8 mouse cellular contexts compared by ENCODE assay signal in genomic region chr4:101647976-101648642, GRCm38 (mm10). TPM values are rescaled to one million over a fixed set of nuclear protein-coding genes. Genes with fewer than 3 reads are reported as not detected.
DNase-seq lines count a peak whose midpoint lies in the region; ATAC-seq and TF ChIP-seq lines count a peak whose summit lies in the region.

No protein-coding gene starts in this region.

- H3K36me3 ChIP-seq in ES-E14 (ENCODE audit: control insufficient read depth, insufficient read depth, low read length, poor library complexity, severe bottlenecking) = no peaks in the 10 kb centered on the region
- no peaks in the 10 kb centered on the region for H3K36me3 ChIP-seq in neural tube, embryonic 12.5 days

- H3K4me3 ChIP-seq in gastrocnemius, adult 2 months = peak overlapping the region; percentile 98
- peak overlapping the region; percentile 92 to 94 for H3K4me3 ChIP-seq in ES-E14 (ENCODE audit: insufficient read depth in 1 of 2, low read depth in 1 of 2, low read length in 2 of 2, poor library complexity in 1 of 2, severe bottlenecking in 1 of 2)
- H3K4me3 ChIP-seq in neural tube, embryonic 12.5 days = peak overlapping the region; percentile 68

- H3K9me3 ChIP-seq in ES-E14 (ENCODE audit: control insufficient read depth, insufficient read depth, low read depth, low read length) = no peaks in the 10 kb centered on the region
- no peaks in the 10 kb centered on the region for H3K9me3 ChIP-seq in neural tube, embryonic 12.5 days

- peak overlapping the region; percentile 94 for H3K9ac ChIP-seq in ES-E14 (ENCODE audit: insufficient read depth, low read depth, low read length, poor library complexity, severe bottlenecking)
- H3K9ac ChIP-seq in neural tube, embryonic 12.5 days = peak overlapping the region; percentile 79

- intact Hi-C loops in gastrocnemius, adult 2 months (cut with DNase I) = loop anchor here (5.0 to 10.0 kb wide), 2 partner anchors 176 to 263 kb away; no protein-coding TSS in a partner anchor

- peaks cover 6% of the 10 kb centered on the region in 2 experiments; a peak in 2 of 4 replicates for H3K4me1 ChIP-seq in ES-E14 (ENCODE audit: control insufficient read depth in 2 of 2, insufficient read depth in 2 of 2, low read length in 2 of 2, poor library complexity in 1 of 2)
- H3K4me1 ChIP-seq in neural tube, embryonic 12.5 days = peaks cover 8% of the 10 kb centered on the region; the same call in 1 of the 2 replicates

- WGBS in neural tube, embryonic 12.5 days = under 1% methylated on average over 20 of the region's 20 CpGs

- peak overlapping the region; percentile 58 for H3K4me2 ChIP-seq in neural tube, embryonic 12.5 days (replicated peaks)

- H3K27ac ChIP-seq in gastrocnemius, adult 2 months = peak overlapping the region; percentile 99
- H3K27ac ChIP-seq in ES-E14 (ENCODE audit: insufficient read depth, low read depth, low read length, poor library complexity, severe bottlenecking) = peak overlapping the region; percentile 79
- H3K27ac ChIP-seq in neural tube, embryonic 12.5 days = peak overlapping the region; percentile 79; the same call in 1 of the 2 replicates

- in situ Hi-C loops in ES-E14 (cut with MboI; ENCODE audit: low sequenced_read_pairs in 2 of 2, unreplicated experiment in 2 of 2) = no loop called here

- DNase-seq in gastrocnemius, adult 2 months = no peak
- no peak for DNase-seq in gastrocnemius, postnatal 4 days (ENCODE audit: low spot score in 2 of 2)
- no peak for DNase-seq in ES-E14 (ENCODE audit: low read depth, low spot score)
- peak; percentile 59 for DNase-seq in liver
- no peak for DNase-seq in left cerebral cortex, adult 11 months (ENCODE audit: low spot score)
- no peak for DNase-seq in gastrocnemius, postnatal 25 days

- no peaks in the 10 kb centered on the region for H3K27me3 ChIP-seq in neural tube, embryonic 12.5 days (replicated peaks)

- peak; percentile 4 for ATAC-seq in granulocyte monocyte progenitor cell, adult 5-6 weeks (replicated peaks; ENCODE audit: poor library complexity, severe bottlenecking)
- ATAC-seq in neural tube, embryonic 12.5 days (ENCODE audit: low FRiP score, low read depth) = no peak; the same call in 1 of the 2 replicates

- TF ChIP-seq CTCF in gastrocnemius, adult 2 months (IDR thresholded peaks at IDR 0.05) = no peak

TF ChIP-seq in ES-E14, 5 proteins besides CTCF, POLR2A, EP300 and RAD21:
- TF ChIP-seq ZNF384 (IDR thresholded peaks at IDR 0.05; ENCODE audit: low read depth, low read length) (no peak), HCFC1 (IDR thresholded peaks at IDR 0.05; ENCODE audit: borderline replicate concordance, insufficient read depth, low read length) (no peak), CHD2 (IDR thresholded peaks at IDR 0.05; ENCODE audit: low read depth, low read length) (no peak)

RNA-seq across cellular contexts. Expression of gene Leprot, which starts 0.6 kb away (rescaled TPM):
- total RNA-seq in gastrocnemius, adult 2 months (2021) = 10 to 100 TPM in 1 of 2 experiments, 1 to 10 TPM in 1; 7.4 to 12.0 TPM
- 10 to 100 TPM; 42.6 to 44.9 TPM for total RNA-seq in gastrocnemius, postnatal 4 days (2021)
- total RNA-seq in ES-E14 (2012; rRNA removed) = 81.6 and 111 TPM in 2 replicates
- 31.4 and 46.0 TPM in 2 replicates for total RNA-seq in granulocyte monocyte progenitor cell, adult 5-6 weeks (2014; fragmentation: Nextera tagmentation)
- 45.3 and 45.7 TPM in 2 replicates for total RNA-seq in granulocyte monocyte progenitor cell, adult 5-6 weeks (2017)
- 70.4 and 73.8 TPM in 2 replicates for polyA plus RNA-seq in neural tube, embryonic 12.5 days (2016; fragmentation: Nextera tagmentation; extraction: Ambion mirVana)
- 10 to 100 TPM; 10.3 to 12.2 TPM for total RNA-seq in gastrocnemius, postnatal 25 days (2021)
